Mouse (Mus musculus) heart, embryonic 10.5 days (tissue): ENCODE results near the gene Wdr25. TPM values are rescaled to one million over a fixed set of nuclear protein-coding genes. Genes with fewer than 3 reads are reported as not detected.

Experiments
- DNase-seq: peaks from one replicate; pipeline ENCODE4 v3.0.0-alpha.2; 2017; ENCODE audit warnings: low spot score
- H3K27ac ChIP-seq: fragments of 300-500 bp; sonication (generic); 2 replicates; pipeline ENCODE4 v1.5.1; 2016; ENCODE audit warnings: mild to moderate bottlenecking
- H3K27me3 ChIP-seq: fragments of 300-500 bp; sonication (generic); 2 replicates; pipeline ENCODE4 v1.6.1; 2016; ENCODE audit warnings: mild to moderate bottlenecking; ENCODE audit not compliant: poor library complexity, insufficient read depth, severe bottlenecking
- H3K36me3 ChIP-seq: fragments of 300-500 bp; sonication (generic); 2 replicates; pipeline ENCODE4 v1.6.1; 2016; ENCODE audit warnings: mild to moderate bottlenecking, moderate library complexity
- H3K4me1 ChIP-seq: fragments of 300-500 bp; sonication (generic); 2 replicates; pipeline ENCODE4 v1.6.1; 2016; ENCODE audit warnings: mild to moderate bottlenecking
- H3K4me3 ChIP-seq: fragments of 300-500 bp; sonication (generic); 2 replicates; pipeline ENCODE4 v1.5.1; 2016; ENCODE audit warnings: mild to moderate bottlenecking, moderate library complexity
- H3K9me3 ChIP-seq: fragments of 300-500 bp; sonication (generic); 2 replicates; pipeline ENCODE4 v1.6.1; 2016; ENCODE audit warnings: mild to moderate bottlenecking, moderate library complexity
- WGBS: fragments of 180-500 bp; shearing (Covaris S2); methylation state at CpG from one replicate; pipeline ENCODE4 v1.1.7; 2016; 5-methylcytosine and 5-hydroxymethylcytosine counted together
- polyA plus RNA-seq: library from polyadenylated mRNA; unstranded; fragments of >200 nt; fragmentation: Nextera tagmentation; extraction: Ambion mirVana; gene quantifications from 2 replicates; pipeline ENCODE4 v1.2.1, GENCODE M21; 2016

Wdr25 gene
- polyA plus RNA-seq, 1 experiment from 2014 or later: 8.4 TPM

DNA sequence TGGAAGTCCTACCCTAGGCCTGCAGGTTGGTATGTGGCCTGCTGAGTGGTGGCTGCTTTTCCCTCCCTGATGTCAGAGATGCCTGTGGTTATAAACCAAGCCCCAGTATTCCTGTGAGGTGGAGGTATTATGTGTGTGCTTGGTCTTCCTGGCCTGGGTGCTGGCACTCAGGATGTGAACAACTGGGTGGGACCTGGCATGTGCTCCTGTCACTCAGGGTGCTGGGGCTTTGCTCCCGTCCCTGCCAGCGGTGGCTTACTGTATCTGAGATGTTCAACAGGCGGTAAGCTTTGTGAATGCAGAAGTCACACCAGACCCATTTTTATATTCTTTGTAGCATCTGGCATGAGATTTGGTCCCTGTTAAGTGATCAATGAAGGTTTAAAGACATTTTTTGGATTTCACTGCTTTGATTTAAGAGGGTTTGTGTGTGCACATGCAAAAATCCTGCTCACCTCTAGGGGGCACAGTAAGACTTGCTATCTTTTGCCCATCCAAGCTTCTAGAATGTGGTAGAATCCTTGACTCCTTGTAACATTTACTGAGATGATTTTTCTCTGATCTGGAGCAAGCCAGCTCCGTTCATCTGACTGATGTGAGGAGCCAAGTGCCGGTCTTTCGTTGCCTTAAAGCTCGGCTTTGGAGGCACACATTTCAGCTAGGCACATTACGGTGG is 10.3 kb downstream of the Wdr25 start:
- whole genome bisulfite sequencing: 88% methylated on average over 8 of the region's 8 CpGs

DNA sequence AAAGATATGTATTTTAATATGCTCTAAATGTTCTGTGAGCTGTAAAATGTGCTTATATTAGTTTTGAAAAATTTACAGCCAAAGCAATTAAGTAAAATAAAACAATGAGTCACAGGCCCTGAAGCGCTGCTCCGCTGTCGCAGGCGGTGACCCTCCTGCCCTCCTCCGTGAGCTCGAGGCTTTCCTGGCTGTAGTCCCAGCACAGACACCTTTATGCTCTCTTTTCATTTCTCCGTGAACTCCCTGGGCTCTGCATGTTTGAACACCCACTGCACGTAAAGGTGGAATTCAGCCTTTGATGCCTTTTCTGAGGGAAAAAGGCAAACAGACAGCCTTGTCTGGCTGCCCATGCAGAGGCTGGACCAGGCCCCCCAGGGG is 10.8 kb downstream of the Wdr25 start:
- no peaks in the 10 kb centered on the region for H3K27me3 ChIP-seq
- whole genome bisulfite sequencing: 77% methylated on average over 8 of the region's 8 CpGs
- H3K27ac ChIP-seq: no peak overlapping the region
- H3K4me3 ChIP-seq: no peak overlapping the region
- no peaks in the 10 kb centered on the region for H3K36me3 ChIP-seq
- no peaks in the 10 kb centered on the region for H3K9me3 ChIP-seq
- H3K4me1 ChIP-seq: no peaks in the 10 kb centered on the region
- DNase-seq: no peak

More for the DNA sequence above, 10.3 kb downstream of the Wdr25 start:
- Histone ChIP-seq H3K4me1 (no peaks in the 10 kb centered on the region), H3K36me3 (no peaks in the 10 kb centered on the region), H3K27ac (no peak overlapping the region), H3K9me3 (no peaks in the 10 kb centered on the region), H3K4me3 (no peak overlapping the region), H3K27me3 (no peaks in the 10 kb centered on the region)
- DNase-seq: no peak

DNA sequence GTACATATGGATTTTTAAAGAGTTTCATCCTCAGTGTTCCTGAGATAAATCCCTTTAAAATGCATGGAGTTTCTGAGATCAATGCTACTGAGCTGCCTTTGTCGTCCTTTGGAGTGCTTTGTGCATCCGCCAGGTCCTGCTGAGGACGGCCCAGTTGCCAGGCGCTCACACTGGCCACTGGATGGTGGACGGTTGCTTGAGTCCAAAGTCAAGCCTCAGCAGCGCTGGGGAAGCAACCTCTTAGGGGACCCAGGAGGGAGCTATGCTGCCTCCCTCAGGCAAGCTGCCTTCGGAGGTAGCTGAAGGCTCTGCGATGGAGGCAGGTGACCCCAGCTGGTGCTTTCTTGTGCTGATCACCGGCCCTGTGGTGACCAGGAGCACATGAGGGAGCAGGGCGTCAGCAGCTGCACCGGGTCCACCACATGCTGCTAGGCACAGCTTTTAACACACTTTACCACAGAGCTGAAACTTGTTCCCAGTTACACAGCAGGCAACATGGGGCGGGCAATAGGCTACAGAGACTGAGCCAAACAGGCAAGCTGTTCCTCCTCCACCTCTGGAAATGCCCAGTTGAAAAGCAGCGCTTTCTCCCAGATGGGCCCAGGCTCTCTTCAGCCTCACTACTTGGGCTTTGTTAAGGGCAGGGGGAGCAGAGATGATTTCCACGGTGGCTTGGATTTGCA is 12.3 kb downstream of the Wdr25 start:
- H3K27me3 ChIP-seq: no peaks in the 10 kb centered on the region
- no peak overlapping the region for H3K4me3 ChIP-seq
- H3K27ac ChIP-seq: no peak overlapping the region
- no peaks in the 10 kb centered on the region for H3K36me3 ChIP-seq
- WGBS: 53% methylated on average over 14 of the region's 14 CpGs
- no peak for DNase-seq
- no peaks in the 10 kb centered on the region for H3K9me3 ChIP-seq
- no peaks in the 10 kb centered on the region for H3K4me1 ChIP-seq

DNA sequence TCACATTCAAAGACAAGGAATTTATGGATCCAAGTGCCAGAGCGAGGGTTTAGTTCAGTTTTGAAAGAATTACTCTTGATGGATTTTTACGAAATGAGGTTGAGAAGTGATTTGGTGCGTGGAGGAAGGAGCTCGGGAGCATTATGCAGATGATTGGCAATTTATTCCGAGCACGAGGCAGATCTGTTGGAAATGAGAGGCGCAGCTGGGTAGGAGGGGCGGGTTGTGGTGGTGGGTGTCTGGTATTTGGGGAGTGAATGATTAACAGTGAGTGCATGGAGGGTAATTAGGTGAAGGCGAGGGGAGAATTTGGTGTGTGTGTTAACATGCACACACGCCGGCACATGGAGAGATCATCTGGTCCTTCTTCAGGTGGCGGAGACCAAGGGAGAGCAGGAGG is 13.0 kb downstream of the Wdr25 start:
- no peak overlapping the region for H3K4me3 ChIP-seq
- 74% methylated on average over 12 of the region's 12 CpGs for WGBS
- H3K9me3 ChIP-seq: no peaks in the 10 kb centered on the region

DNA sequence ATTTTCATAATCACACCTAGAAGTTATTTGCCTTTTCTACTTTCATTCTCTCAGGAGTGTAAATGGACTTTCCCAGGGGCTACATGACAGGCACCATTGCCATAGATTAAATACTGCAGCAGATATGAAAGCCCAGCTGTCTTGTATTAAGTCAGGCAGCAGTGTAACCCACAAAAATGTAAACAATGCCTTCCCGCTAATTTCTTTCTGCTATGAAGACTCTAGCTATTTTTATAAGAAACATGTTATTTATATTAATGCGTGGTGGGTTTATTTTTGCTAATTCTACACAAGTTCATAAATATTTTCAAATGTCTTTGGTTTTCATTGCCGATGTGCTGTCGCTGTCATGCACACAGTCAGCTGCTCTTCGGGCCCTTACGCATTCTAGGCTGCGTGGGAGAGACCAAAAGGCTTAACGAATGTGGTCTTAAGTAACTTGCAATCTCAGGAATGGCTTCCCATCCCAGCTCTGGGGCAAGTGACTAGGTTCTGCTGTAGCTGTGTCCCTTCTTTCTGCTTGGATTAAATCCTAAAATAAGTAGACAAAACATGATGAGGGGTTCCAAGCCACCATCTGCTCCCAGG is 16.5 kb downstream of the Wdr25 start:
- Histone ChIP-seq H3K9me3 (no peaks in the 10 kb centered on the region), H3K27me3 (no peaks in the 10 kb centered on the region), H3K27ac (no peak overlapping the region), H3K4me3 (no peak overlapping the region), H3K4me1 (no peaks in the 10 kb centered on the region; the same call in 1 of the 2 replicates), H3K36me3 (no peaks in the 10 kb centered on the region)
- DNase-seq: no peak
- 89% methylated on average over 8 of the region's 8 CpGs for WGBS

More for the DNA sequence above, 13.0 kb downstream of the Wdr25 start:
- Histone ChIP-seq H3K27me3 (no peaks in the 10 kb centered on the region), H3K27ac (no peak overlapping the region), H3K36me3 (no peaks in the 10 kb centered on the region), H3K4me1 (no peaks in the 10 kb centered on the region)
- no peak for DNase-seq

DNA sequence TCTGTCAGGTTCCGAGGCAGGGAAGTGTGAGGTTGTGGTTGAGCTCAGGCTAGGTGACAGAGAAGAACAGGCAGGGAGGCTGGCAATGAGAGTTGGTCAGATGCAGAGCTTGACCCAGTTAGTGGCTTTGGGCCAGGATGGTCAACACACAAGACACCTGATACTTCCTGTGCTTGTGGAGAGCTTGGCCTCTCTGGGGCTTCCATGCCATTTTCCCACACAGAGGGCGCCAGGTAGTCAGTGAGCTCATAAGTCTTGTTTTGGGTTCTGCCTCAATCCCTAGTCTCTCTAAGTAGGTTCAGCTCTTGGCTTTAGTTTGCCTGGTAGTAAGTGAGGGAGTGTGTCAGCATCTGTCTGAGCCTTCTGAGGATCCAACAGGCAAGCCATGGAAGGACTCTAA is 19.0 kb downstream of the Wdr25 start:
- no peaks in the 10 kb centered on the region for H3K36me3 ChIP-seq
- no peak for DNase-seq
- H3K4me1 ChIP-seq: peaks cover 7% of the 10 kb centered on the region
- no peak overlapping the region for H3K27ac ChIP-seq
- WGBS: 76% methylated on average over 2 of the region's 2 CpGs
- no peak overlapping the region for H3K4me3 ChIP-seq
- H3K27me3 ChIP-seq: no peaks in the 10 kb centered on the region
- H3K9me3 ChIP-seq: no peaks in the 10 kb centered on the region

DNA sequence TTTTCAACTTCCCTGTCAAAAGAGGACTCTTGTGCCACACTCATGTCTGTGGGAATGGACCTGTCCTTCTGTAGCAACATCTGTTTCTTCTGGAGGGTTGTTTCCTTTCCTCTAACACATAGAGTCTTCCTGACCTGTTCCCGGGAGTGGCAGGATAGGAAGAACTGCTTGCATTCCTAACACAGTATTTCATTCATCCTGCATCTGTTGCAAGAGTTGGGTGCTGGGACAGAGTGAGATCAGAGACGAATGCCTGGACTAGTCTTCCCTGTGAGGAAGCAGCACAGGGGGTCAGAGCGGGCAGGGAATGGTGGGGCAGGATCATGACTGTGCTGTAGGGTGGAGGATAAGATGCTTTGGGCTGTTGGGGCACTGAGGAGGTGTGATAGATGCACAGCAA is 20.8 kb downstream of the Wdr25 start:
- no peak for DNase-seq
- H3K4me3 ChIP-seq: no peak overlapping the region
- H3K27ac ChIP-seq: no peak overlapping the region
- no peaks in the 10 kb centered on the region for H3K27me3 ChIP-seq
- peaks cover 10% of the 10 kb centered on the region for H3K4me1 ChIP-seq
- no peaks in the 10 kb centered on the region for H3K36me3 ChIP-seq
- 69% methylated on average over 3 of the region's 3 CpGs for WGBS
- no peaks in the 10 kb centered on the region for H3K9me3 ChIP-seq

DNA sequence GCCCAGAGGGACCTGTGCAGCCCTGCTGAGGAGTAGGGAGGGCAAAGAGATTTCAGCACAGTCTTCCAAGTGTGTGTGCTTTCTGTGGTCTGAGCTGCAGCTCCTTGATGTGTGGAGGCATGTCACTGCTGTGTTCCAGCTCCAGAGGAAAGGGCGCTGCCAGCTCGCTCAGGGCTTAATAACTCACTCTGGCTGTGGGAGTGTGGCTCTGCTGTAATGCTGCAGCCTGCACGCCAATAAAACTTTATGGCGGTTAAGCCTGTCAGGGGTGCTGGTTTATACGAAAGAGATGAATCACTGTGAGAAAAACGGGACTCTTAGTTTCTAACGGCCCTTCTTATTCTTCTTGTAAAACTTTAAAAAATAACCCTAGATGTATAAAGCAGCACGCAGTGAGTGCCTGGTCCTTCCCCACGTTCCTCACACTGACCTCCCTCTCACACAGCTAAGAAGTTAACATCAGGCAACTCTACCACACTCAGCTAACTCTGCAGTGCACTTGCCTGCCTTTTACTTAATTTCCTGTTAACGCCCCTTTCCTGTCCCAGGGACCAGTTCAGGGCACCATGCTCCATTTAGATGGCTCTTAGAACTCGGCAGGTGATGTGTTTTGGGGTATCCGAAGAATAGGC is 21.4 kb downstream of the Wdr25 start:
- Histone ChIP-seq H3K27me3 (no peaks in the 10 kb centered on the region), H3K4me3 (no peak overlapping the region), H3K9me3 (no peaks in the 10 kb centered on the region), H3K4me1 (peaks cover 10% of the 10 kb centered on the region), H3K36me3 (no peaks in the 10 kb centered on the region), H3K27ac (no peak overlapping the region)
- 78% methylated on average over 12 of the region's 12 CpGs for WGBS
- DNase-seq: no peak

DNA sequence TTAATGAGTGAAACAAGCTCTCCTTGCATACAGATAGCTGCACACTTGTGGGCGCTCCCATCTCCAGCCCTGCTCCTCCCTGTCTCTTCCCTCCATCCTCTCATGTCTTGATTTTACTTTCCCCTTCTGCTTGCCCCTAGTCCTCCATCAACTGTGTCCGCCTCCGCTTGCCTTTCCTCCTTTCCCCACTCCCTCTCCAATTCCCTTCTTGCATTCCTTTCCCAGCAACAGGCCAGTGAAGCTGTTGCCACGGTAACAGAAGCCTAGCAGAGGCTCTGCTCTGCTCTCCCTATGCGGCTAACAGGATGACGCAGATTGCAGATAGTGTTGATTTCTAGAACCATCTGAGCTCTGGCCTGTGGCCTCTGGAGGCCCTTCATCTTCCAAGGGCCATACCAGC is 22.5 kb downstream of the Wdr25 start:
- WGBS: 25% methylated on average over 6 of the region's 6 CpGs

DNA sequence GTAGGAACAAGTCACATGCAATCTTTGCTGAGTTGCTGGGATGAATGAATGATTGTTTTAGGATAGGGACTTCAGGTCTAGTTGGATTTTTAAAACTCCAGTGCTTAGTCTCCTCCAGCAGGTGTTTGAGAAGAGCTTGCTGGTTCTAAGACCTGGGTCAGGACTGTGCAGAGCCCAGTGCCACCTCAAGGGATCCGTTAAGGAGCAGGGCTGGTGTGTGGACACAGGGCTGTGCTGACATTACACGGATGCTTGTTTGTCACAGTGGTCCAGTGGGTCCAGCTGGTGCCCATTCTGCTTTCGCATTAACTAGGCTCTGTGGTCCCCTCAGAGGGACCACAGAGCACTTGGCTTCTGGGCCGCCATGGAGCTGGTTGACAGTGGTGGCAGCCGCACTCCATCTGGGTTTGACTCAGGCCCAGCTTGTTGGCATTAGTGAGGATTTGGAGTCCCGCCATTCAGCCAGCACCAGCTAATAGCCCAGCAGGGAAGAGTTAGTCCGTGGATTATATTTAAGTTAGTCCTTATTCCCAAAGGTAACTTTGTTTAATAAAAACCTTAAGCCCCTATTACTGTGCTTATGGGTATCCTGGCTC is 23.1 kb downstream of the Wdr25 start:
- H3K9me3 ChIP-seq: no peaks in the 10 kb centered on the region
- H3K36me3 ChIP-seq: no peaks in the 10 kb centered on the region
- H3K4me3 ChIP-seq: no peak overlapping the region
- no peaks in the 10 kb centered on the region for H3K27me3 ChIP-seq
- no peak for DNase-seq
- no peak overlapping the region for H3K27ac ChIP-seq
- WGBS: 78% methylated on average over 7 of the region's 7 CpGs
- peaks cover 10% of the 10 kb centered on the region for H3K4me1 ChIP-seq

More for the DNA sequence above, 22.5 kb downstream of the Wdr25 start:
- Histone ChIP-seq H3K27ac (no peak overlapping the region), H3K4me3 (no peak overlapping the region), H3K4me1 (peaks cover 10% of the 10 kb centered on the region), H3K36me3 (no peaks in the 10 kb centered on the region), H3K27me3 (no peaks in the 10 kb centered on the region), H3K9me3 (no peaks in the 10 kb centered on the region)
- DNase-seq: no peak

DNA sequence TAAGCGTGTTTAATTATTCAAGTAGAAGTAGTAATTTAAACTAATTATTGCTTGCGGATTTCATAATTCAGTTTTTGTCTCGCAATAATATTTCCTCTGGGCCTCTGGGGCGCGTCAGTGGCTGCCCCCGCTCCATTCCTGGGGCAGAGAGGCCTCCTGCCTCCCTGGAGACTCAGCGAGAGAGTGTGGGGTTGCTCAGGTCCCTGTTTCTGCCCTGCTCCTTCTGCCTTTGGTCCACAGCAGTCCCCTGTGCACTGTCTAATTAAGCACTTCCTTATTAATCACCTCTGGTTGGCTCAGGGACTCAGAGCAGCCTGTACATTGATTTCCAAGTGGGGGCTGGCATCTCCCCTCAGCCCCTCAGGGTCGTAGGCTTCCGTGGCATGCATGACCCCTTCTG is 24.1 kb downstream of the Wdr25 start:
- no peaks in the 10 kb centered on the region for H3K36me3 ChIP-seq
- no peak overlapping the region for H3K4me3 ChIP-seq
- no peak for DNase-seq
- no peak overlapping the region for H3K27ac ChIP-seq
- peaks cover 10% of the 10 kb centered on the region for H3K4me1 ChIP-seq
- no peaks in the 10 kb centered on the region for H3K9me3 ChIP-seq
- WGBS: 79% methylated on average over 9 of the region's 9 CpGs
- no peaks in the 10 kb centered on the region for H3K27me3 ChIP-seq

DNA sequence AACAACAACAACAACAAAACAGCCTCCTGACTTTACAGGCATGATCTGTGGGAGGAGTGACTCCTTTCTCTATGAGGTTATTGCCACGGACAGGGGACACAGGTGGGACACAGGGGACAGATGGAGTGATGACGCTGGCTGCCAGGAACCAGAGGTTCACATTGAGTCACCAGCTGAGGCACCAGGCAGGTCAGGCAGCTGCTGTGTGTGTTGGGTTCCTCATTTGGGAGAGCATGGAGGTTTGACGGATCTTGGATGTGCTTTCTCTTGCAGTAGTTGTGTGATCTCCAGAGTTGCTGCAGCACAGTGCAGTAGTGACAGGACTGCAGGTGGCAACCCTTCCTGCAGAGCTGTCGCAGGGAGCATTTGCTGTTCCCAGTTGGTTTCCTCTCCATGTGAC is 25.3 kb downstream of the Wdr25 start:
- H3K4me3 ChIP-seq: no peak overlapping the region
- no peak overlapping the region for H3K27ac ChIP-seq
- WGBS: 59% methylated on average over 4 of the region's 4 CpGs
- no peaks in the 10 kb centered on the region for H3K27me3 ChIP-seq
- H3K9me3 ChIP-seq: no peaks in the 10 kb centered on the region
- peaks cover 10% of the 10 kb centered on the region for H3K4me1 ChIP-seq
- H3K36me3 ChIP-seq: no peaks in the 10 kb centered on the region
- no peak for DNase-seq

DNA sequence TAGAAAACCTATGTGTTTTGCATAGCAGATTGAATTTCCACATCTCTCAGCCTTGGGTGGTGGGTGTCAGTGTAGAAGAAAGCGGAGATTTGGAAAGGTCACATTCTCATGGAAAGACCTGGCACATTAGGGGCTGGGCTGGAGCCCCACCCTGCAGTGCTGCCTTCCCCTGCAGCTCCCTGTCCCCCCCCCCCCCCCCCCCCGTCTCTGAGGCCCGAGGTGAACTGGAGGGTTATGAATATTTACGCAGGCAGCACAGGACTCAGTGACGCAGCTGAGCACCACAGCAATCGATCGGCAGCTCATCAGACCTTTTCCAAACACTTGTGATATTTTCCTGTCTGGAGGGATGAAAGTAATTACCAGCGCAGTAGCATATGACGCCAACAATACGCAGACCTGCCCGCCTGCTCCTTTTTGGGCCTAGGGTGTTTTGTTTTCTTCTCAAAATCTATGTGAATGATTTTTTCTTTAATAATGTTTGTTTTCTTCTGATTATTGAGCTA is 33.2 kb downstream of the Wdr25 start:
- H3K4me1 ChIP-seq: peaks cover 8% of the 10 kb centered on the region; the same call in 1 of the 2 replicates
- no peaks in the 10 kb centered on the region for H3K36me3 ChIP-seq
- H3K27ac ChIP-seq: no peak overlapping the region
- no peaks in the 10 kb centered on the region for H3K9me3 ChIP-seq
- 74% methylated on average over 9 of the region's 11 CpGs for WGBS
- H3K4me3 ChIP-seq: no peak overlapping the region
- no peaks in the 10 kb centered on the region for H3K27me3 ChIP-seq
- DNase-seq: no peak
